Mouse (Mus musculus) cerebellum, postnatal 4 days (tissue): Measurements from ENCODE around the gene Olfr1051.
"Not testable (repeated sequence)": the region's sequence is repeated elsewhere in the genome, so short reads cannot be mapped to it uniquely, and the experiment has no call there.

Experiments used
- DNase-seq, 2 experiments: peaks; one replicate each; pipeline ENCODE4 v3.0.0; 2022; ENCODE audit warnings: low spot score in 2 of 2, mixed read lengths in 1 of 2

Olfr1051 gene

DNA sequence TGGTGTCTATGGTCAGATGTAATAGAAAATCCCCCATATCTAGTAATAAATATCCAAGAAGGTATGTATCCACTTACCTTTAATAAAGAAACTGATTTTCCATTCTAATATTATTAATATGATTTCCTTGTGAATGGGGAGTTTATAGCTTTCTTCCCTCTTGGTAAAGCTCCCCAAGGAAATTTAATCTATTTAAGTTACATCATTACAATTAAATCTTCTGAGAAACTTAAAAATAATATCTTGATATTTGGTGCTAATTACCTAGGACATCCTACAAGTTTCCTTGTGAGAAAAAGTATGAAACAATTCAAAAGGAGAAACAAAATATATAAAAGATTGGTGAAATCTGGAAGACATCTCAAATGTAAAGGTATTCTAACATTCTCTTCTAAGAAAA, at the start of gene Olfr1051:
TSS of gene Olfr1051 (minus strand) at position 101 of the 400 bp plus-strand sequence.
- not testable (repeated sequence) for DNase-seq

DNA sequence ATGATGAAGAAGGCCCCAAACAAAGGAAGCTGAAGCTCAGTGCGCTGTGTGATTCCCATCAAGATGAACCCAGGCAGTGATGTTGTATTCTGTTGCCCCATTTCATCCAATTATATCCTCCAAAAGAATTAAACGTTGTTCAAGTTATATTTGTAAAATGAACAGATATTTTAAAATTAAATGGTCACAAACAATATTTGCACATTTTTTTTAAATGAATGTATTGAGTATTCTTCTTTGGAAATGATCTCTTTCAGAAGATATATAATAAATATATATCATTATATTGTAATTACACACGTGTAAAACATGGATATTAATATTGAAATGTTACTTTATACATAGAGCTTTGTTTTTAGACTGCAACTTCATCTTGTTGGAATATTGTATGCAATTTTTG, 36.3 kb upstream of the Olfr1051 start, which contains the start of gene Olfr1053:
TSS of gene Olfr1053 (minus strand) at position 101 of the 400 bp plus-strand sequence.
- DNase-seq: no peak

DNA sequence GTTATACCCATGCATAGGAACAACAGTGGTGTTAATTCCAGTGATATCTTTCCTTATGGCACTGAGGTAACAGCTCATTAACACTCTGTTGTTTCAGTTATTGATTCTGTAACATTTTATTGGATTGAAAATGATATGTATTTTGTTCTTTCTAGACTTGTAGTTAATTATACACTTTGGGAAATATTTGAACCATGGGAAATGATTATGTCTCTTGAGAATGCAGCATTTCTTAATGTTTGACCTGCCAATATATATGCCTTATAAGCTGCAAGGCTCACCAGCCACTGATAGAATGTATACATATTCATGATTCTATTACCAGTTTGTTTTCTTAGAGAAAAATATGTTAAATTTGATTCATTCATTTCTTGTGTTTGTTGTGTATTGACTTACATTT, 13.3 kb upstream of the Olfr1051 start, which contains the start of gene Olfr1052:
TSS of gene Olfr1052 (plus strand) at position 301 of the 400 bp plus-strand sequence.
- DNase-seq: no peak

DNA sequence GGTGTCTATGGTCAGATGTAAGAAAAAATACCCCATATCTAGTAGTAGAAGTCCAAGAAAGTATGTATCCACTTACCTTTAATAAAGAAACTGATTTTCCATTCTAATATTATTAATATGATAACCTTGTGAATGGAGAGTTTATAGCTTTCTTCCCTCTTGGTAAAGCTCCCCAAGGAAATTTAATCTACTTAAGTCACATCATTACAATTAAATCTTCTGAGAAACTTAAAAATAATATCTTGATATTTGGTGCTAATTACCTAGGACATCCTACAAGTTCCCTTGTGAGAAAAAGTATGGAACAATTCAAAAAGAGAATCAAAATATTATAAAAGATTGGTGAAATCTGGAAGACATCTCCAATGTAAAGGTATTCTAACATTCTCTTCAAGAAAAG, 20.7 kb downstream of the Olfr1051 start, which contains the start of gene Olfr1049:
TSS of gene Olfr1049 (minus strand) at position 101 of the 400 bp plus-strand sequence.
- DNase-seq: not testable (repeated sequence)

DNA sequence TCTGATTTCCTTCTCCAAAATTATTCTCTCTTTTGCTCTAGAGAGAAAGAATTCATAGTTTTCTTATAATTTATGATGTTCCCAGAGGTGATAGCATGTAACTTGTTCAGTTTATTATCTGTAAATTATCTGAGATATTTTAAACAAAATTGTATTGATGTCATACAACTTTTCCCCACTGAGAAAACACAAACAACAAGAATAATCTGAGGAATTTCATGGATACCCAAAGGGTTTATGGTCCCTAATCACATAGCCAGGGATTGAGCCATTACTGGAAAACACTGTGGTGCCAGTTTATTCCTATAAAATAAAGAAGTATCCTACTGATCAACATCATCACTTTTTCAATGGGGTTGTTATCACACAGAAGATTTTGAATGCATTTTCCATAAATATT, 38.7 kb downstream of the Olfr1051 start, which contains the start of gene Olfr1048:
TSS of gene Olfr1048 (minus strand) at position 101 of the 400 bp plus-strand sequence.
- no peak for DNase-seq

DNA sequence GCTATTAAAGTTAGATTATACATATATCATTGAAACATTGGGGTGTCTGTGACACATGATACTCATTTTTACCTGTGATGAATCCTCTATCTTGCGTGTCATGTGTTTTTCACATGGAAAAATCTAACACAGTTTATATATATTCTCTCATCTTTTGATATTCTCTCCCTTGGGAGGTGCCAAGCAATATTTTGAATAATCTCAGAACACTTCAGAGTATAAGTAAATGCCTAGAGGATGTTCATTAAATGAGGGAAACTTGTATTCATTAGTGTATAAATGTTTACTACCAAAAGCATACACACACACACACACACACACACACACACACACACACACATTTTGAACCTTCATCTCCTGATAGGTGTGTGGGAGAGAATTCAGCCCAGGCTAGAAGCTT, 47.6 kb downstream of the Olfr1051 start, which contains the start of gene Olfr1047:
TSS of gene Olfr1047 (minus strand) at position 101 of the 400 bp plus-strand sequence.
- no peak for DNase-seq
